Comparison of ENCODE assay signal across 21 mouse cellular contexts in the genomic region with DNA sequence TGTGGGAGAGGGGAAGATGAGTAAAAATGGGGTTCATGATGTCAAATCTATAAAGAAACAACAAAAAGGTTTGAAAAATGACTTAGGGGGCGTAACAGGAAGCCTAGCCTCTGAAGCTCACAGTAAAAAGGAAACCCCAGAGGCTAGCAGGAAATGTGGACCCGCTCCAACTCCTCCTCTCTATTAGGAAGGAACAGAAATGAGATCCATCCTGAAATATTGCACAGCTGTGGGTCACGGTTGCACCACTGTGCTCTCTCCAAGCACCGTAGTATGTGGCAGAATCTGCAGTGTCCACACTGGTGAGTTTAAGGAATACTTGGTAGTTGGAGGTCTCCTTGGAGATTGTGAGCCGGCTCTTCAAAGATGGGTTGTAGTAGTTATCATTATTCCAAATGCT.
"Had no signal": no experiment of that assay in that cellular context is flagged by ENCODE, and none has a peak within 500 bp of the region (broad histone marks: within the 10 kb centered on the region; RNA-seq: fewer than 3 reads in every experiment).

No protein-coding gene starts in this region.

- H3K4me3 ChIP-seq: liver, embryonic 13.5 days; liver, embryonic 15.5 days; lung, embryonic 15.5 days; megakaryocyte, embryonic 14.5 days; myocyte; neural tube, embryonic 13.5 days; neural tube, embryonic 15.5 days had no signal

- ATAC-seq: liver, postnatal 0 days; lung, postnatal 0 days; midbrain, embryonic 16.5 days had no signal

- DNase-seq: liver, embryonic 13.5 days; liver, postnatal 0 days; lung, adult 2 months; lung, postnatal 14 days; midbrain, embryonic 14.5 days; retina, postnatal 1 day; right cerebral cortex, adult 18-20 months; right cerebral cortex, postnatal 25 days; right cerebral cortex, postnatal 4 days; spleen, adult 18-20 months; thymus, adult 18-20 months; thymus, postnatal 25 days had no signal

- H3K36me3 ChIP-seq: liver, embryonic 13.5 days; liver, embryonic 15.5 days; lung, embryonic 15.5 days; neural tube, embryonic 13.5 days; neural tube, embryonic 15.5 days had no signal

- H3K27me3 ChIP-seq: liver, embryonic 13.5 days; liver, embryonic 15.5 days; lung, embryonic 15.5 days; megakaryocyte, embryonic 14.5 days; neural tube, embryonic 13.5 days; neural tube, embryonic 15.5 days had no signal

- H3K4me1 ChIP-seq: liver, embryonic 13.5 days; liver, embryonic 15.5 days; lung, embryonic 15.5 days; megakaryocyte, embryonic 14.5 days; neural tube, embryonic 13.5 days; neural tube, embryonic 15.5 days had no signal

- H3K27ac ChIP-seq: liver, embryonic 13.5 days; liver, embryonic 15.5 days; lung, embryonic 15.5 days; macrophage; neural tube, embryonic 13.5 days; neural tube, embryonic 15.5 days had no signal

- H3K9me3 ChIP-seq: liver, embryonic 15.5 days; lung, embryonic 15.5 days had no signal
